Mouse (Mus musculus) bone marrow macrophage, adult 2 months (primary cell): ENCODE results near the gene Gm47791. TPM values are rescaled to one million over a fixed set of nuclear protein-coding genes. Genes with fewer than 3 reads are reported as not detected.

Experiments
- H3K27ac ChIP-seq: 2 replicates; pipeline ENCODE4 v1.5.1; 2012; ENCODE audit warnings: low read depth, low read length; ENCODE audit not compliant: insufficient read depth
- H3K4me1 ChIP-seq: 2 replicates; pipeline ENCODE4 v1.6.1; 2012; ENCODE audit warnings: low read length; ENCODE audit not compliant: control insufficient read depth, insufficient read depth
- H3K4me3 ChIP-seq: 2 replicates; pipeline ENCODE4 v1.5.1; 2012; ENCODE audit warnings: mild to moderate bottlenecking, low read length, moderate library complexity; ENCODE audit not compliant: insufficient read depth
- CTCF ChIP-seq: IDR thresholded peaks from 2 replicates; pipeline ENCODE4 v1.5.1; 2012; ENCODE audit warnings: low read depth, mild to moderate bottlenecking, low read length, moderate library complexity
- POLR2A ChIP-seq: IDR thresholded peaks from 2 replicates; pipeline ENCODE4 v1.6.1; 2012; ENCODE audit warnings: mild to moderate bottlenecking, low read depth, low read length, borderline replicate concordance
- polyA plus RNA-seq: library from polyadenylated mRNA; stranded (reverse); fragments of >200 nt; gene quantifications from 2 replicates; pipeline ENCODE4 v1.2.4, GENCODE M21; 2012; ENCODE audit not compliant: missing spikeins, insufficient read depth, insufficient read length

The Gm47791 gene
- polyA plus RNA-seq, 1 experiment = not detected

DNA sequence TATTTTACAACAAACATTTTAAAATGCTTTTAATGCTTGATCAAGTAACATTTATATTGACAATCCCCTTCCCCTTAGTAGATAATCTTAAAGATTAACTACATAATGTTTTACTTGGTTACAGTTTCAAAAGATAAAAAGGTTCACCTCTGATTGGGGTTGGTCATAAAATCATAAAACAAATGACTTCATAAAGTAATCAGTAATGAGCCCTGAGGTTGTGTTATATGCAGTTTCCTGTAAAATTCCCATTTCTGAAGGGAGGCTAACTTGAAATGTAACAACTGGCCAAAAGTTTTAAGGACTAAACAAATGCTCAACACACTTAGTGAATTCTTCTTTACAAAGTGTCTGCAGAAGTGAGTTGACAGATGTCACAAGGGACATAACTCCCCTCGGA lies 4.8 kb downstream of the Gm47791 start:
- no peak overlapping the region for H3K4me3 ChIP-seq
- H3K27ac ChIP-seq = no peak overlapping the region
- TF ChIP-seq POLR2A (no peak), CTCF (no peak)
- peaks cover 7% of the 10 kb centered on the region for H3K4me1 ChIP-seq

DNA sequence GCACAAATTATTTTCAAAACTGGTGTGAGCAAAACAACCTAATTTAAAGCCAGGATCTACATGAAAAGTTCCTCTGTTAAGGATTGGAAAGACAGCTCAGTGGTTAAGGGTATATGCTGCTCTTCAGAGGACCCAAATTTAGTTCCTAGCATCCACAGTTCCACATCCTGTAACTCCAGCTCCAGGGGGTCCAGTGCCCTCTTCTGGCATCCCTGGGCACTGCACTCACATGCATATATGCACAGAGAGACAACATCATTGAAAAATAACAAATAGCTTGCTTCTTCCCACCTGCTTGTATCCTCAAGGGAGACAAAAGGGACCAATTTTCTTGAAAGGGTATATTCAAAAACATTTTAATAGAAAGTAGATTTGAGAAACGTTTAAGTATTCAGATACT lies 8.8 kb downstream of the Gm47791 start:
- no peak for TF ChIP-seq POLR2A
- no peak for TF ChIP-seq CTCF
- peaks cover 14% of the 10 kb centered on the region for H3K4me1 ChIP-seq

DNA sequence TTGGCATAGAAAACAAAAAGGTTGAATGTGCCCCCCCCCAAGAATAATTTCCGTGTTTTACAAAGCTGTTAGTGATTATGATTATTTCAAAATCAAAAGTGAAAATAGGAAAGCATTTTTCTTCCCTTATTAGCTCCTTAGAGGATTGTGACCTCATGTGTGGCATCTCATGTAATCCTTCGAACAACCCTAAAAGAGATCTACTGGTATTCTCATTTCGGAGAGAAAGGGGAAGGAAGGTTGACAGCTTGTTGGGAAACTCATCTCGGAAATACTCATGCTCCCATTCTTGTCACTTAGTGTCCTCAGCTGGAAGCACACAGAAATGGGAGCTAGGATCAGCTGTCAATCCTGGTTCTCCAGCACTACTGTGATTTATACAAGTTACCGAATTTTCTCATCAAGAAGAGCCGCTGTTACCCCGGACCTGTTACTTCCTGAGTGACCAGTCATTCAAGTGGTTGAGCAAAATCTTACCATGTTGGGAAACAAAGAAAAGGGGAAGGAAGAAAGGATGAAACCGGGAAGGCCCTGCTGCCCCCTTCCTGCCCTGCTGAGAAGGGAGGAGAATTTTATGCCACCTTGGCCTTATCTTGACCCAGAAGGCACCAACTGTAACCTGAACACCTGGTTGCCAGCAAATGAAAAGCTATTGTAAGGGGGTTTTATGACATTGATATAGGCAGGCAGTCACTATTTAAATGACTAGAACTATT lies 9.4 kb downstream of the Gm47791 start:
- Histone ChIP-seq H3K27ac (peak overlapping the region; percentile 38), H3K4me1 (peaks cover 14% of the 10 kb centered on the region), H3K4me3 (peak overlapping the region; percentile 17)
- TF ChIP-seq POLR2A (no peak), CTCF (no peak)

More for the DNA sequence above, 8.8 kb downstream of the Gm47791 start:
- Histone ChIP-seq H3K27ac (0 out of 2 replicates have a peak overlapping the region, but pooled peaks have one; percentile 38), H3K4me3 (no peak overlapping the region)

DNA sequence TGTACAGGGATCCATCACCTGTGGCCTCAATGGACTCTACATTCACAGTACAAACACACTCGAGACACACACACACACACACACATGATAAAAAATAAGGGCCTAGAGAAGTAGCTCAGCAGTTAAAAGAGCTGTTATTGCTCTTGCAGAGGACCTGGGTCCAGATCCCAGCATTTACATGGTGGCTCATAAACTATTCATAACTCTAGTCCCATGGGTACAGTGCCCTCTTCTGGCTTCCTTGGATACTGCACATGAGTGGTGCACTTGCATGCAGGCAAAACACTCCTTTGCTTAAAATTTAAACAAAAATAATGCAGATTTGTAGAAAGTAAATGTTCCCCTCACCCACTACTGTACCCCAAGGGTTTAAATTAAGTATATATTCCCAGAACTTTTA lies 11.5 kb downstream of the Gm47791 start:
- Histone ChIP-seq H3K27ac (no peak overlapping the region), H3K4me1 (peaks cover 14% of the 10 kb centered on the region), H3K4me3 (no peak overlapping the region)
- TF ChIP-seq CTCF = no peak
- no peak for TF ChIP-seq POLR2A

DNA sequence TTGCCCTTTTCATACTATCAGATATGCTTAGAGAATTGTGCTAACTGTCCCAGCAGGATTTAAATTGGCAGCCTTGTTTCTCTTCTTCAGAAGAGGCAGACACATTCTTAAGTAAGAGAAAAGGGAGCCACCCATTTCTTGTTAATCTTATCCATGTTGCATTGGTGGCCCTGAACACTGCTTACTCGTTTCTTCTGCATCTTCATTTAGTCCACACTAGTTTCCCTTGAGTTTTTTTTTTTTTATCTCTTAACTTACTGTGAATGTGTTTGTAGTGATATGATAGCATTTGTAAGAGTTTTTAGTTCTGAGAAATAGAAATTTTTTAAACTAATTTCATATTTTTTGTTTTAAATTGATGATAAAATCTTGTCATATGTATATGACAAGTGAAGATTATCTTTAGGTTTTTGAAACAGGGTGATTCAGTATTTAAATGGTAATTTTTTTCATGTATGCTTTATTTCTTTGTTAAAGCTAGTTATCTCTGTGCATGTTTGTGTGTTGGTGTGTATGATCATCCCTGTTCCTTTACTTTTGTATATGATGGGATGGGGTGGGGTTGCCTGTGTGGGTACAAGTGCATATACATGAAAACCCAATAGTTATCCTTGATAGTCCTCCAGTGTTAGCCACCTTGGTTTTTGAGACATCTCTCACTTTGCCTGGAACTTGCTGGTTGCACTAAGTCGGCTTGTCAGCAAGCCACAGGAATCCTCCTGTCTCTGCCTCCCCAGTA lies 23.2 kb downstream of the Gm47791 start:
- H3K27ac ChIP-seq = no peak overlapping the region

DNA sequence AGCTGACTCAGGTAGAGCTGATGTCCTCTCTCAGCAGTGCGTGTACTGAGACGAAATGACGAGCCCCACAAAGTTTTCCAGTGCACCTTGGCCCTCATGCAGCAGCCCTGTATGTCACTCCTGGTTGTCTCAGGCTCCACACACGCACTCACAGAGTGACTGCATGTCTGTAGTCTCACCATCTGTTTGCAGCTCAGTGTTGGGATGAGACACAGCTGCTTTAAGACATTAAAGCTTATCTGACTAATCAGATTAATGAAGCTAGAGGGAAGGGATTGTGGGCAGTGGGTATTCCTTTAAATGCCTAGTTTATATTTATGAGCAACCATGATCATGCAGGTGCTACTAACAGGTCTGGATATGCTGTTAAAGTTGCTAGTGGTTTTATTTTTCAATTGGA lies 24.6 kb downstream of the Gm47791 start:
- Histone ChIP-seq H3K4me1 (no peaks in the 10 kb centered on the region), H3K4me3 (no peak overlapping the region), H3K27ac (no peak overlapping the region)
- no peak for TF ChIP-seq CTCF
- TF ChIP-seq POLR2A = no peak

More for the DNA sequence above, 23.2 kb downstream of the Gm47791 start:
- TF ChIP-seq CTCF (no peak), POLR2A (no peak)
- Histone ChIP-seq H3K4me3 (no peak overlapping the region), H3K4me1 (no peaks in the 10 kb centered on the region)

DNA sequence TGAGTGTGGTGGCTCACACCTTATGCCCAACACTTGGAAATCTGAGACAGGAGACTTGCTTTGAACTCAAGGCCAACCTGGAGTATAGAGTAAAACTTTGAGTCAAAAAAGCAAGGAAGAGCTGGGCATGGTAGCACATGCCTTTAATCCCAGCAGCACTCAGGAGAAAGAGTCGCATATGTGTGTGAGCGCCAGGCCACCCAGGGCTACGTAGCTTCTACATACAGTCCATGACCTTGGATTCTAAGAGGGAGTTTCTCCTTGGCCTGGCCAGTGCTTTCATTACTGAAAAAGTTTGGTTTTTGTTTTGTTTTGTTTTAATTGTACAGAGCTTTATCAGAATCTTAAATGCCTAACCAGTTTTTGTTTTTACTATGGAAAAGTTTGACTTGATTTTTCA lies 27.1 kb downstream of the Gm47791 start:
- no peak overlapping the region for H3K4me3 ChIP-seq
- no peaks in the 10 kb centered on the region for H3K4me1 ChIP-seq
- TF ChIP-seq POLR2A = no peak
- TF ChIP-seq CTCF = no peak
- no peak overlapping the region for H3K27ac ChIP-seq

DNA sequence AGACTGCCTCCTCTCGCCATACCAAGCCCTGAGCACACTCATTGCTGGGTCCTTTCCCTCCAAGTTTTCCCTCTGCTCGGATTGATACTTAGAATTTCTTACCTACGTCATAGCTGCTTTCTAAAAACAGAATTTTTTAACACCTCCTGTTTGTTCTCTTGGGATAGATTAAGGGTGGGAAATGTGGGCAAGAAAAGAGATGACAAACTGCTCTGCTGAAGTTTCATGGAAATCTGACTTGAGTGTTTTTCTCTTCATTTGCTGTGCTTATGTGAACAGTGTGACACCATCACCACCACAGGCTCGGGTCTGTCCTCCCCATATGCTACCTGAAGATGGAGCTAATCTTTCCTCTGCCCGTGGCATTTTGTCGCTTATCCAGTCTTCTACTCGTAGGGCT lies 29.5 kb downstream of the Gm47791 start:
- no peak for TF ChIP-seq CTCF
- TF ChIP-seq POLR2A = no peak
- H3K4me1 ChIP-seq = no peaks in the 10 kb centered on the region

DNA sequence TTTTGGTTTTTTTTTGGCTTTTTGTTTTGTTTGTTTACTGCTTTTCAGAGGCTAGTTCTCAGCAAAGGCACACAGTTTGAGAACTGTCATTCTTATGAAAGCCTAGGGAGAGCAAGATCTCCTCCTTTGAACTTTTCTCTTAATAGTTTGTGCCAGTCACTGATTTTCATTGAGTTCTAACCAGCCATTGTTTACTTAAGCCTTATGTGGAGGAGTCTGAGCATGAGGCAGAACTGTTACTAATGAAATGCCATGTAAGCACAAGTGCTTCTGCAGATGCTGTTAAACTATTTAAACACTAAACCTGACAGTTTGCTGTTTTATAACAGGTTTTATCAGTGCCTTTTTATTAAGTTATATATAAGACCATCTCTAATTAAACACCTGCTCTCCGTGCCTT lies 33.0 kb downstream of the Gm47791 start:
- H3K4me1 ChIP-seq = no peaks in the 10 kb centered on the region
- no peak overlapping the region for H3K27ac ChIP-seq
- TF ChIP-seq CTCF (no peak), POLR2A (no peak)
- H3K4me3 ChIP-seq = no peak overlapping the region

More for the DNA sequence above, 29.5 kb downstream of the Gm47791 start:
- Histone ChIP-seq H3K27ac (no peak overlapping the region), H3K4me3 (no peak overlapping the region)

DNA sequence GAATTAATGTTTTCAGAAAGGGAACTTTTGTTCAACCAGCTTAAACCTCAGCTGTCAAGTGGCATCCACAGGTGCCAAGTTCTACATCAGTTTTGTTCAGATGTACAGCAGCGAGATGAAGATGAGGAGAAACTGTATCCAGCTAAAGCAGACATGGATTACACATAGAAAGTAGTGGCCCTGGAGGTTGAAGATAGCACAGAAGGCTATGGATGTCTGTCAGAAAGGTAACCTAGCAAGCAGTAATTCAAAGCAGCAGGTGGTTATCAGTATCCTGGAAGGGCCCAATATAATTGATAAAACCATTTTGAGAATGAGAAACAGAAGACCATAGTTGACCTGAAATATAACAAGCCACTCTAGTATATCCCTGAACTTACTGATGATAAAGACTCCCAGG lies 37.7 kb downstream of the Gm47791 start:
- TF ChIP-seq CTCF (no peak), POLR2A (no peak)
- Histone ChIP-seq H3K4me3 (no peak overlapping the region), H3K27ac (no peak overlapping the region), H3K4me1 (no peaks in the 10 kb centered on the region)
